Comparison of ENCODE assay signal across 9 mouse cellular contexts in genomic region chr8:79331017-79331416, GRCm38 (mm10).
"Had no signal": no experiment of that assay in that cellular context is flagged by ENCODE, and none has a peak within 500 bp of the region (broad histone marks: within the 10 kb centered on the region; RNA-seq: fewer than 3 reads in every experiment).

No protein-coding gene starts in this region.

- H3K9ac ChIP-seq: liver, embryonic 15.5 days; midbrain, embryonic 13.5 days had no signal

- H3K4me2 ChIP-seq: liver, embryonic 11.5 days; liver, embryonic 15.5 days; midbrain, embryonic 13.5 days had no signal

- H3K4me1 ChIP-seq: liver, embryonic 15.5 days; midbrain, embryonic 13.5 days had no signal

- DNase-seq: kidney, postnatal 25 days; lung, adult 2 months; lung, postnatal 36 days; right cerebral cortex, postnatal 14 days; thymus, postnatal 36 days had no signal

- ATAC-seq: lung, postnatal 0 days; midbrain, embryonic 13.5 days had no signal

- H3K27ac ChIP-seq: liver, embryonic 15.5 days; midbrain, embryonic 13.5 days had no signal

- H3K36me3 ChIP-seq: liver, embryonic 15.5 days had no signal

- H3K9me3 ChIP-seq: liver, embryonic 15.5 days; midbrain, embryonic 13.5 days had no signal

- H3K27me3 ChIP-seq: liver, embryonic 15.5 days; midbrain, embryonic 13.5 days had no signal

- H3K4me3 ChIP-seq: liver, embryonic 15.5 days; midbrain, embryonic 13.5 days had no signal
